Mouse (Mus musculus) embryonic fibroblast, embryonic 13.5 days (primary cell): ENCODE results near the gene Pnkd.

Source experiments
- CTCF ChIP-seq: IDR thresholded peaks from 2 replicates; pipeline ENCODE4 v1.5.1; 2011; ENCODE audit warnings: mild to moderate bottlenecking, control low read depth, low read length, moderate library complexity, borderline replicate concordance; ENCODE audit not compliant: insufficient read depth
- POLR2A ChIP-seq: IDR thresholded peaks from 2 replicates; pipeline ENCODE4 v1.6.1; 2011; ENCODE audit warnings: low read depth, mild to moderate bottlenecking, control low read depth, low read length, moderate library complexity

DNA sequence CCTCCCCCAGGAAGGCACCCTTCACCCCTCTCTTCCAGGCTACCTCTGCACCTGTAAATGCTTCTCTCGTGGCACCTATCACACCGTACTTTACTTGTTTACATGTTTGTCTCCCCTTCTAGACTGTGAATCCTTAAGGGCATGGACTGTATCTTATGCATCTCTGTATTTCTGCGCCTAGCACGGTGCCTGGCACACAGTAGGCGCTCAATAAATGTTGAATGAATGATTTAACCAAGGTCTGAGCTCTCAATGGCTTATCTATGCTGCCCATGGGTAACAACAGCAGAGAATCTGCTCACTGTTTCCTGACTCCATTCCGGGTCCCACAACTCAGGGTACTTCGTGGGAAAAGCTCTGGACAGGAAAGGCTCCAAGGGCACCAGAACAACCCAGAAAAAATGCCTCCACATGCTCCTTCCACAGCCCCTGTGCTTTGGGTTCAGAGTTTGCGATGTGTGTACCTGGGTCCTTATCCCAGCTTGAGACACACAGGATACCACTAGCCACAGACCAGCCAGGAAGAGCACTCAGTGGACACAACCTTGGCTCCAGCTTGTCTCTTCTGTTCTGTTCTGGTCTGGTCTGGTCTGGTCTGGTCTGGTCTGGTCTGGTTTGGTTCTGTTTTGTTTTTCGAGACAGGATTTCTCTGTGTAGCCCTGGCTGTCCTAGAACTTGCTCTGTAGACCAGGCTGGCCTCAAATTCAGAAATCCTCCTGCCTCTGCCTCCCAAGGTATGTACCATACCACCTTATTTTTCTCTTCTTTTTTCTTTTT lies 68.9 kb downstream of the Pnkd start:
- no peak for TF ChIP-seq CTCF
- TF ChIP-seq POLR2A, result no peak
